Mouse (Mus musculus) lung, postnatal 36 days (tissue): ENCODE measurements at regions not wholly inside any gene's neighbourhood (a gene's known extent, or its start where the extent isn't known, plus 50 kb on each side); places are given as distances from the start of the nearest gene placed in this dataset.
A peak's percentile ranks its signal among the peaks of the same experiment; 100 is the strongest.

Source experiments
- DNase-seq: peaks from one replicate; pipeline ENCODE4 v3.0.0; 2022; ENCODE audit warnings: mixed read lengths

GRCm38 (mm10) chr8:10866696-10867395 lies 141.4 kb downstream of the Irs2 start:
- no peak for DNase-seq

- no peak for DNase-seq
Observed at GRCm38 (mm10) chr8:10865941-10866513, 142.2 kb downstream of the Irs2 start.

- no peak for DNase-seq
Observed at GRCm38 (mm10) chr8:10865415-10865821, 142.8 kb downstream of the Irs2 start.

- no peak for DNase-seq
Observed at GRCm38 (mm10) chr8:10862442-10862841, 145.8 kb downstream of the Irs2 start.

- DNase-seq = no peak
Observed at GRCm38 (mm10) chr8:10860810-10861209, 147.4 kb downstream of the Irs2 start.

- no peak for DNase-seq
Observed at GRCm38 (mm10) chr8:10857874-10858273, 150.4 kb downstream of the Irs2 start.

GRCm38 (mm10) chr8:10856996-10857720 lies 151.1 kb downstream of the Irs2 start:
- DNase-seq = no peak

- DNase-seq = no peak
Observed at GRCm38 (mm10) chr8:10855696-10856095, 152.6 kb downstream of the Irs2 start.

GRCm38 (mm10) chr8:10855131-10855530 lies 153.1 kb downstream of the Irs2 start:
- DNase-seq = no peak

- DNase-seq = no peak
Observed at GRCm38 (mm10) chr8:10854600-10854999, 153.7 kb downstream of the Irs2 start.

GRCm38 (mm10) chr8:10853901-10854300 lies 154.4 kb downstream of the Irs2 start:
- no peak for DNase-seq

- DNase-seq = no peak
Observed at GRCm38 (mm10) chr8:10849916-10850315, 158.3 kb downstream of the Irs2 start.

- DNase-seq = no peak
Observed at GRCm38 (mm10) chr8:10845607-10846006, 162.7 kb downstream of the Irs2 start.

GRCm38 (mm10) chr8:10840853-10841531 lies 167.3 kb downstream of the Irs2 start:
- DNase-seq = no peak

GRCm38 (mm10) chr8:10840044-10840443 lies 168.2 kb downstream of the Irs2 start:
- no peak for DNase-seq

- DNase-seq = no peak
Observed at GRCm38 (mm10) chr8:10835054-10835453, 173.2 kb downstream of the Irs2 start.

GRCm38 (mm10) chr8:10831864-10832263 lies 176.4 kb downstream of the Irs2 start:
- no peak for DNase-seq

GRCm38 (mm10) chr8:10831277-10831676 lies 177.0 kb downstream of the Irs2 start:
- DNase-seq = no peak

GRCm38 (mm10) chr8:10830835-10831234 lies 177.4 kb downstream of the Irs2 start:
- peak; percentile 33 for DNase-seq

- no peak for DNase-seq
Observed at GRCm38 (mm10) chr8:10828580-10828979, 179.7 kb downstream of the Irs2 start.

- DNase-seq = peak; percentile 62
Observed at GRCm38 (mm10) chr8:10827560-10827959, 180.7 kb downstream of the Irs2 start.

- no peak for DNase-seq
Observed at GRCm38 (mm10) chr8:10825981-10826380, 182.3 kb downstream of the Irs2 start.

- peak; percentile 32 for DNase-seq
Observed at GRCm38 (mm10) chr8:10825192-10825926, 182.9 kb downstream of the Irs2 start.
